Mouse (Mus musculus) hindbrain, embryonic 14.5 days (tissue): ENCODE data around the gene Mpig6b. TPM values are rescaled to one million over a fixed set of nuclear protein-coding genes. Genes with fewer than 3 reads are reported as not detected.

ENCODE experiments used
- ATAC-seq: fragments of 200-750 bp; cut with Nextera tagmentation; 2 replicates; pipeline ENCODE4 v1.8.0; 2017; ENCODE audit warnings: moderate number of reproducible peaks, mild to moderate bottlenecking, moderate TSS enrichment, moderate library complexity; ENCODE audit not compliant: low FRiP score
- DNase-seq: peaks from one replicate; pipeline ENCODE4 v3.0.0-alpha.2; 2015; ENCODE audit warnings: low spot score
- H3K27ac ChIP-seq: fragments of 300-500 bp; sonication (generic); 2 replicates; pipeline ENCODE4 v1.5.1; 2014; ENCODE audit warnings: mild to moderate bottlenecking, moderate library complexity
- H3K27me3 ChIP-seq: fragments of 300-500 bp; sonication (generic); 2 replicates; pipeline ENCODE4 v1.6.1; 2014; ENCODE audit warnings: mild to moderate bottlenecking, low read length, mixed read lengths; ENCODE audit not compliant: control insufficient read depth, insufficient read depth
- H3K36me3 ChIP-seq: fragments of 300-500 bp; sonication (generic); replicated peaks from 2 replicates; pipeline ENCODE4 v1.6.1; 2014; ENCODE audit not compliant: control insufficient read depth, insufficient read depth
- H3K4me1 ChIP-seq: fragments of 300-500 bp; sonication (generic); replicated peaks from 2 replicates; pipeline ENCODE4 v1.6.1; 2014; ENCODE audit warnings: antibody characterized with exemption, low read length, mixed read lengths; ENCODE audit not compliant: control insufficient read depth, insufficient read depth
- H3K4me2 ChIP-seq: fragments of 300-500 bp; sonication (generic); replicated peaks from 2 replicates; pipeline ENCODE4 v1.6.1; 2014; ENCODE audit warnings: mild to moderate bottlenecking, moderate library complexity
- H3K4me3 ChIP-seq: fragments of 300-500 bp; sonication (generic); replicated peaks from 2 replicates; pipeline ENCODE4 v1.5.1; 2014; ENCODE audit warnings: mild to moderate bottlenecking, low read length
- H3K9ac ChIP-seq: fragments of 300-500 bp; sonication (generic); 2 replicates; pipeline ENCODE4 v1.6.1; 2014
- H3K9me3 ChIP-seq: fragments of 300-500 bp; sonication (generic); 2 replicates; pipeline ENCODE4 v1.6.1; 2016; ENCODE audit warnings: low read length; ENCODE audit not compliant: control insufficient read depth
- WGBS: fragments of 180-500 bp; shearing (Covaris S2); extraction: QIAGEN DNeasy Blood & Tissue Kit; methylation state at CpG from one replicate; pipeline ENCODE4 v1.1.7; 2014; 5-methylcytosine and 5-hydroxymethylcytosine counted together
- polyA plus RNA-seq: library from polyadenylated mRNA; unstranded; fragments of >200 nt; fragmentation: Nextera tagmentation; extraction: Ambion mirVana; gene quantifications from 2 replicates; pipeline ENCODE4 v1.2.1, GENCODE M21; 2014

Mpig6b gene
- polyA plus RNA-seq, 1 experiment from 2014 or later = 0.21 TPM

DNA sequence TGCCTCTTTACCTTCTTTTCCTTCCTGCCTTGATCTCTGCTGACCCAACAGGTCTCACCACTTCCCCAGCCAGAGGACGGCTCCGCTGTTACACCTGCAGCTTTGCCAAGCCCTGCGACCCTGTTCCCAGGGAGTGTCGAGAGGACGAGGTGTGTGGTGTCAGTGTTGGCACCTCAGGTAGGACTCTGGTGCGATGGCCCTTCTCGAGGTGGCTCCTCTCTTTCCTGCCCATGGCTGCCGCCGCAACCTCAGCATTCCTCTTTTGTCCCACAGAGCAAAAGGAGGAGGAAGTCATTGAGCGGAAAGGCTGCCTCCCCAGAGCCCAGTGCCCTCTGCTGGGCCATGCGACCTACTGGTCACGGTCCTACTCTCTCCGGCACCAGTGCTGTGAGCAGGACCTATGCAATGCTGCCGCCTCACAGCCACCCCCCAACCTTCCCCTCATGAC lies 11.8 kb upstream of the Mpig6b start, which contains the start of gene Ly6g6d:
Gene Ly6g6d, minus strand, starts transcription at position 280 of the 448 bp plus-strand sequence.
- peak within 1 kb of the TSS; percentile 6; the same call in 1 of the 2 replicates for H3K4me3 ChIP-seq
- H3K9ac ChIP-seq = no peak within 1 kb of the TSS; the same call in 1 of the 2 replicates
- H3K27me3 ChIP-seq = no peaks in the 10 kb centered on the region
- H3K27ac ChIP-seq = no peak within 1 kb of the TSS
- H3K4me2 ChIP-seq = peak within 1 kb of the TSS; percentile 38
- H3K36me3 ChIP-seq = no peaks in the 10 kb centered on the region
- H3K4me1 ChIP-seq = 0 out of 2 replicates have a peak, but pooled peaks cover 5% of the 10 kb centered on the region
- no peak for DNase-seq
- 13% methylated on average over 14 of the region's 14 CpGs for whole genome bisulfite sequencing
- ATAC-seq = no peak
- H3K9me3 ChIP-seq = no peaks in the 10 kb centered on the region

DNA sequence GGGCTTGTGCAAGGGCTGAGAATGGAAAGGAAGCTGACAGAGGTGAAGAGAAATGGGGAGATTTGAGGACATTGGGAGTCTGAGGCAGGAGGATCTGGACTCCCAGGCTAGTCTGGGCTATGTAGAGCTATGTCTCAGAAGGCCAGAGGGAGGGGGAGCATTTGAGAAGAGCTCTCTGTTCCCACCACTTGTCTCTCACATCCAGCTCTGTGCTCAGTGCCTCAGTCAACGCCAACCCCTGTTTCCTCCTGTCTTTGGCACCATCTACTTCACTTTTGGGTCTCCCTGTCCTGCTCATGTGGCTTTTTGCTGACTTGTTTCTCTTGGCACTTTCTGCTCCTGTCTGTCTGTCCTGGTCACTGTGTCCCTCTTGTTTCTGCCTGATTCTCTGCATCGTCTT lies 11.3 kb upstream of the Mpig6b start:
- ATAC-seq (no peak), DNase-seq (no peak)
- no peak overlapping the region for H3K9ac ChIP-seq

DNA sequence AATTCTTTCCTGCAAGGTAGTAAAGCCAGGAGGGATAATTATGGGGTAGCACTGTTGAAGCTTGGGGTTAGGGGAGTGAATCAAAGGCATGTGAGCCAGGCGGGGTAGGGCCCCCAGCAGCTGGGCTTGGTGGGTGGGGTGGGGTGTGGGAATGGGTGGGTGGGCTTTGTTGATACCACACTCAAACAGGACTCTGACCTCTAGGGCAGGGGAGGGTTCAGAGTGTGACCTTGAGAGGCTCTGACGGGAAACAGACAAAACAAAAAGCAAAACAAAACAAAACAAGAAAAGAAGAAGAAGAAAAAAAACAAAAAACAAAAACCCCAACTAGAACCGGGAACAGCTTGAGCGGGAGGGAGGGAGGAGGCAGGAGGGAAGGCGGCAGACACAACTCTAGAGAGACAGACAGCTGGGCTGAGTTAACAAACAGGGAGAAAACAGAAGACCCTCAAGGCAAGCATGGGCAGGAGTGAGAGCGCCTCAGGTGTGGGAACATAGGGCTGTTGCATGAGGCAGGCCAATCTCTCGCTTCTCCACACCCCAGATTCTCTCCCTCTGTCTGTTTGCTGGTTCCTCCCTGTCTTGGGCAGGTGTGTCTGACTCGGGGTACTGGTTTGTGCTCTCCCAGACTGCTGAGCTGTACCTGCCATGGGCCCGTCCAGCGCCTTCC lies 10.7 kb upstream of the Mpig6b start, which contains the start of gene Ly6g6e:
Gene Ly6g6e, plus strand, starts transcription at position 396 of the 670 bp plus-strand sequence.
- DNase-seq (no peak), ATAC-seq (no peak)
- H3K27ac ChIP-seq = no peak within 1 kb of the TSS
- 42% methylated on average over 10 of the region's 10 CpGs for WGBS
- H3K4me1 ChIP-seq = 0 out of 2 replicates have a peak, but pooled peaks cover 5% of the 10 kb centered on the region
- no peaks in the 10 kb centered on the region for H3K36me3 ChIP-seq
- H3K4me2 ChIP-seq = peak within 1 kb of the TSS; percentile 38
- no peaks in the 10 kb centered on the region for H3K27me3 ChIP-seq
- no peak within 1 kb of the TSS; the same call in 1 of the 2 replicates for H3K9ac ChIP-seq
- H3K9me3 ChIP-seq = no peaks in the 10 kb centered on the region
- peak within 1 kb of the TSS; percentile 6; the same call in 1 of the 2 replicates for H3K4me3 ChIP-seq

More for the DNA sequence above, 11.3 kb upstream of the Mpig6b start:
- H3K9me3 ChIP-seq = no peaks in the 10 kb centered on the region
- H3K27ac ChIP-seq = no peak overlapping the region
- peak overlapping the region; percentile 38 for H3K4me2 ChIP-seq
- H3K4me1 ChIP-seq = 0 out of 2 replicates have a peak, but pooled peaks cover 5% of the 10 kb centered on the region
- no peaks in the 10 kb centered on the region for H3K36me3 ChIP-seq
- 0 out of 2 replicates have a peak overlapping the region, but pooled peaks have one; percentile 6 for H3K4me3 ChIP-seq
- no peaks in the 10 kb centered on the region for H3K27me3 ChIP-seq
- 67% methylated on average over 2 of the region's 2 CpGs for WGBS

DNA sequence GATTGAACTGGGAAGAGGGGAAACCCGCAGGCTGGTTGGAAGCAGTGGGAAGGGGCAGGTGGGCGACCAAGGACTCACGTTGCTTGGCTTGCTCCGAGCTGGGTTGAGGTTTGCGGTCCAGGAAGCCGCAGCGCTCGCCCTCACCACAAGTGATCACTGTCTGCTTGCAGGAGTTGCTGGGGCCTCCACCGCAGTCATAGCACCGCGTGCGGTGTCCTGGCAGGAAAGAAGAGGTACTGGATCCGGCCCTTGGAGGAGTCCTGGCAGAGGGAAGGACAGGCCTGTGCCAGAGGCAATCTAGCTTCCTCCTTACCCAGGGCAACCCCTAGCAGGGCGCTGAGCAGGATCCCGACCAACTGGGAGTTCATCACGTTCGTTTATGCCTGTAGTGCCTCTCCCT lies 8.1 kb upstream of the Mpig6b start:
- Histone ChIP-seq H3K36me3 (no peaks in the 10 kb centered on the region), H3K4me3 (no peak overlapping the region), H3K9ac (no peak overlapping the region), H3K4me1 (0 out of 2 replicates have a peak, but pooled peaks cover 5% of the 10 kb centered on the region), H3K4me2 (no peak overlapping the region), H3K27me3 (no peaks in the 10 kb centered on the region), H3K9me3 (no peaks in the 10 kb centered on the region), H3K27ac (no peak overlapping the region)
- 57% methylated on average over 17 of the region's 17 CpGs for WGBS
- DNase-seq = no peak
- ATAC-seq = no peak

DNA sequence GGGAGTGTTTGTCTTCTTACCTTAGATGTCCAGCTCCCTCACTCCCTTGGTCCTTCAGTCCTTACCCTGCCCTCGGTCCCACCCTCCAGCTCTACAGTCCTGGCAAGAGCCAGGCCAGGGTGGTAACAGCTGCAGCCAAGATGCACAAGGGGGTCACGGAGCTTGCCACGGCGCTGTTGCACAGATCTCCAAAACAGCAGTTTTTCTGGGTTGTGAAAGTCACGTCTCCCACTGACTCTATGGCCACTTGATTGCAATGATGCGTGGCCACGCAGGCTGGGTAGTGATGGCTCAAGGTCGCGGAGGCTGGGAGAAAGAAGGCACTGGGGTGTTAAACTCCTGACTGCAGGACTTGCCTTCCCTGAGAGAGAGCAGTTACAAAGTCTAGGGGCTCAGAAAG lies 5.5 kb upstream of the Mpig6b start:
- Histone ChIP-seq H3K9ac (no peak overlapping the region), H3K9me3 (no peaks in the 10 kb centered on the region), H3K27me3 (peaks cover 8% of the 10 kb centered on the region), H3K4me2 (no peak overlapping the region), H3K4me1 (no peaks in the 10 kb centered on the region), H3K4me3 (no peak overlapping the region), H3K27ac (no peak overlapping the region), H3K36me3 (no peaks in the 10 kb centered on the region)
- 85% methylated on average over 9 of the region's 9 CpGs for WGBS
- DNase-seq (no peak), ATAC-seq (no peak)

GRCm38 (mm10) chr17:35070556-35071229 lies 4.7 kb upstream of the Mpig6b start:
- H3K27me3 ChIP-seq = peaks cover 15% of the 10 kb centered on the region
- no peak overlapping the region for H3K27ac ChIP-seq
- 70% methylated on average over 6 of the region's 6 CpGs for WGBS
- no peak overlapping the region for H3K4me2 ChIP-seq
- no peaks in the 10 kb centered on the region for H3K4me1 ChIP-seq
- DNase-seq (no peak), ATAC-seq (no peak)
- H3K9ac ChIP-seq = no peak overlapping the region
- no peak overlapping the region for H3K4me3 ChIP-seq
- no peaks in the 10 kb centered on the region for H3K9me3 ChIP-seq
- no peaks in the 10 kb centered on the region for H3K36me3 ChIP-seq

- no peak for DNase-seq
- Histone ChIP-seq H3K27me3 (peaks cover 35% of the 10 kb centered on the region), H3K4me1 (peaks cover 5% of the 10 kb centered on the region), H3K4me3 (no peak overlapping the region), H3K27ac (no peak overlapping the region), H3K9me3 (no peaks in the 10 kb centered on the region), H3K9ac (no peak overlapping the region), H3K36me3 (peaks cover 3% of the 10 kb centered on the region; the same call in 1 of the 2 replicates), H3K4me2 (no peak overlapping the region)
- no peak for ATAC-seq
- WGBS = 87% methylated on average over 17 of the region's 17 CpGs
Observed at GRCm38 (mm10) chr17:35068213-35068914, 2.4 kb upstream of the Mpig6b start.

GRCm38 (mm10) chr17:35064951-35065947 lies 735 bp downstream of the Mpig6b start, which contains the start of gene Ly6g6c:
Ly6g6c (plus strand) TSS chr17:35065388.
- DNase-seq (no peak), ATAC-seq (no peak)
- H3K27me3 ChIP-seq = peaks cover 35% of the 10 kb centered on the region

More at GRCm38 (mm10) chr17:35064951-35065947, 735 bp downstream of the Mpig6b start, which contains the start of gene Ly6g6c:
- Histone ChIP-seq H3K4me2 (peak within 1 kb of the TSS; percentile 45), H3K36me3 (peaks cover 30% of the 10 kb centered on the region), H3K9ac (peak within 1 kb of the TSS; percentile 26; the same call in 1 of the 2 replicates), H3K9me3 (no peaks in the 10 kb centered on the region), H3K4me1 (peaks cover 12% of the 10 kb centered on the region), H3K27ac (no peak within 1 kb of the TSS), H3K4me3 (peak within 1 kb of the TSS; percentile 20)
- 2% methylated on average over 48 of the region's 48 CpGs for WGBS
